10 mouse cellular contexts compared by ENCODE assay signal in genomic region chr9:50485521-50485920, GRCm38 (mm10). TPM values are rescaled to one million over a fixed set of nuclear protein-coding genes. Genes with fewer than 3 reads are reported as not detected.
DNase-seq lines count a peak whose midpoint lies in the region; ATAC-seq lines count a peak whose summit lies in the region.
"Had no signal": no experiment of that assay in that cellular context is flagged by ENCODE, and none has a peak within 500 bp of the region (broad histone marks: within the 10 kb centered on the region; RNA-seq: fewer than 3 reads in every experiment).

No protein-coding gene starts in this region.

- H3K27me3 ChIP-seq in heart, embryonic 10.5 days (ENCODE audit: insufficient read depth, poor library complexity, severe bottlenecking): peaks cover 2% of the 10 kb centered on the region; the same call in 1 of the 2 replicates
- H3K27me3 ChIP-seq in hindbrain, embryonic 11.5 days (ENCODE audit: control insufficient read depth, insufficient read depth, low read length): no peaks in the 10 kb centered on the region
- H3K27me3 ChIP-seq in liver, embryonic 13.5 days: no peaks in the 10 kb centered on the region

- H3K4me1 ChIP-seq in heart, embryonic 10.5 days: peaks cover 6% of the 10 kb centered on the region
- H3K4me1 ChIP-seq in hindbrain, embryonic 11.5 days (replicated peaks; ENCODE audit: control insufficient read depth, insufficient read depth, low read length): no peaks in the 10 kb centered on the region
- H3K4me1 ChIP-seq in liver, embryonic 13.5 days (replicated peaks): peaks cover 7% of the 10 kb centered on the region; the same call in 1 of the 2 replicates

- no peaks in the 10 kb centered on the region for H3K9me3 ChIP-seq in heart, embryonic 10.5 days
- H3K9me3 ChIP-seq in hindbrain, embryonic 11.5 days (ENCODE audit: control insufficient read depth, low read length): no peaks in the 10 kb centered on the region
- H3K9me3 ChIP-seq in liver, embryonic 13.5 days (replicated peaks): no peaks in the 10 kb centered on the region

- H3K9ac ChIP-seq in hindbrain, embryonic 11.5 days (ENCODE audit: low read depth, low read length): 0 out of 2 replicates have a peak overlapping the region, but pooled peaks have one; percentile 3
- peak overlapping the region; percentile 29; the same call in 1 of the 2 replicates for H3K9ac ChIP-seq in liver, embryonic 13.5 days

- peak overlapping the region; percentile 20 for H3K4me2 ChIP-seq in hindbrain, embryonic 11.5 days (replicated peaks; ENCODE audit: low read depth, low read length)
- H3K4me2 ChIP-seq in liver, embryonic 13.5 days: peak overlapping the region; percentile 32; the same call in 1 of the 2 replicates

- H3K36me3 ChIP-seq in heart, embryonic 10.5 days: no peaks in the 10 kb centered on the region
- H3K36me3 ChIP-seq in hindbrain, embryonic 11.5 days (ENCODE audit: control insufficient read depth, insufficient read depth, low read length): no peaks in the 10 kb centered on the region
- H3K36me3 ChIP-seq in liver, embryonic 13.5 days: no peaks in the 10 kb centered on the region

- peak overlapping the region; percentile 76 for H3K27ac ChIP-seq in heart, embryonic 10.5 days
- no peak overlapping the region for H3K27ac ChIP-seq in hindbrain, embryonic 11.5 days (ENCODE audit: low read depth, low read length)
- H3K27ac ChIP-seq in liver, embryonic 13.5 days: no peak overlapping the region

- H3K4me3 ChIP-seq in heart, embryonic 10.5 days: peak overlapping the region; percentile 47
- H3K4me3 ChIP-seq in hindbrain, embryonic 11.5 days (ENCODE audit: low read depth, low read length): no peak overlapping the region
- no peak overlapping the region for H3K4me3 ChIP-seq in liver, embryonic 13.5 days (replicated peaks)

- 5% methylated on average over 10 of the region's 10 CpGs for WGBS in heart, embryonic 10.5 days
- WGBS in hindbrain, embryonic 11.5 days: 10% methylated on average over 10 of the region's 10 CpGs
- WGBS in liver, embryonic 13.5 days (ENCODE audit: insufficient replicate concordance): 17% methylated on average over 10 of the region's 10 CpGs

- ATAC-seq in hindbrain, embryonic 11.5 days (ENCODE audit: low FRiP score): no peak
- ATAC-seq in liver, embryonic 13.5 days (ENCODE audit: low read depth): no peak
- ATAC-seq in CD4-positive, CD25-positive, alpha-beta regulatory T cell, adult 4 months: no peak

- intact Hi-C loops in heart, postnatal 14 days (cut with DNase I): no loop called here

- no peak for DNase-seq in heart, embryonic 10.5 days (ENCODE audit: low spot score)
- DNase-seq in heart, postnatal 14 days: no peak
- peak; percentile 68 for DNase-seq in ES-CJ7 (ENCODE audit: low read depth, low spot score)
- peak; percentile 39 for DNase-seq in hindbrain, embryonic 11.5 days (ENCODE audit: low spot score)
- no peak for DNase-seq in liver, embryonic 13.5 days
- DNase-seq in spleen, postnatal 36 days (ENCODE audit: low spot score in 2 of 2): no peak
- no peak for DNase-seq in adrenal gland, postnatal 25 days
- DNase-seq: adrenal gland, postnatal 10 days; heart, adult 11 months had no signal

RNA-seq across cellular contexts. Expression of gene Plet1, which starts 8.8 kb away (rescaled TPM):
- 2.2 and 4.2 TPM in 2 replicates for polyA plus RNA-seq in heart, embryonic 10.5 days (2016; fragmentation: Nextera tagmentation; extraction: Ambion mirVana)
- 1 to 10 TPM; 1.5 to 2.2 TPM for total RNA-seq in heart, postnatal 14 days (2021)
- 0.59 and 0.68 TPM in 2 replicates for polyA plus RNA-seq in hindbrain, embryonic 11.5 days (2014; fragmentation: Nextera tagmentation; extraction: Ambion mirVana)
- 0.07 and 0.36 TPM in 2 replicates for polyA plus RNA-seq in liver, embryonic 13.5 days (2015; fragmentation: Nextera tagmentation; extraction: Ambion mirVana)
- polyA plus RNA-seq in CD4-positive, CD25-positive, alpha-beta regulatory T cell, adult 4 months (2017; shearing (Covaris generic)): under 1 TPM in 1 of 2 experiments, not detected in 1; 0.48 TPM
- total RNA-seq in adrenal gland, postnatal 25 days (2021): 0.18 TPM in 1 of 2 replicates, not detected in the other

RNA-seq across cellular contexts. Expression of gene Pts, which starts 43.0 kb away (rescaled TPM):
- 78.6 and 92.2 TPM in 2 replicates for polyA plus RNA-seq in heart, embryonic 10.5 days (2016; fragmentation: Nextera tagmentation; extraction: Ambion mirVana)
- 10 to 100 TPM; 25.5 to 29.4 TPM for total RNA-seq in heart, postnatal 14 days (2021)
- 92.6 and 98.2 TPM in 2 replicates for polyA plus RNA-seq in hindbrain, embryonic 11.5 days (2014; fragmentation: Nextera tagmentation; extraction: Ambion mirVana)
- 41.6 and 43.4 TPM in 2 replicates for polyA plus RNA-seq in liver, embryonic 13.5 days (2015; fragmentation: Nextera tagmentation; extraction: Ambion mirVana)
- polyA plus RNA-seq in CD4-positive, CD25-positive, alpha-beta regulatory T cell, adult 4 months (2017; shearing (Covaris generic)): 100 to 1,000 TPM; 104 to 120 TPM
- total RNA-seq in adrenal gland, postnatal 25 days (2021): 68.9 and 81.6 TPM in 2 replicates

Comparison
In these comparisons a context has a peak if more than half of its experiments do, and no peak if none do; other contexts are left out.
1. DNase-seq: peak in ES-CJ7 (single experiment) and hindbrain, embryonic 11.5 days (single experiment); none in heart, embryonic 10.5 days (single experiment), heart, postnatal 14 days (0 of 2), liver, embryonic 13.5 days (single experiment), spleen, postnatal 36 days (0 of 2) and adrenal gland, postnatal 25 days (single experiment).